Mouse (Mus musculus): Measurements from ENCODE around the gene Hspbp1. TPM values are rescaled to one million over a fixed set of nuclear protein-coding genes. Genes with fewer than 3 reads are reported as not detected.

Gene Hspbp1
- polyA plus RNA-seq, 1 experiment from 2014 or later: 112 TPM

DNA sequence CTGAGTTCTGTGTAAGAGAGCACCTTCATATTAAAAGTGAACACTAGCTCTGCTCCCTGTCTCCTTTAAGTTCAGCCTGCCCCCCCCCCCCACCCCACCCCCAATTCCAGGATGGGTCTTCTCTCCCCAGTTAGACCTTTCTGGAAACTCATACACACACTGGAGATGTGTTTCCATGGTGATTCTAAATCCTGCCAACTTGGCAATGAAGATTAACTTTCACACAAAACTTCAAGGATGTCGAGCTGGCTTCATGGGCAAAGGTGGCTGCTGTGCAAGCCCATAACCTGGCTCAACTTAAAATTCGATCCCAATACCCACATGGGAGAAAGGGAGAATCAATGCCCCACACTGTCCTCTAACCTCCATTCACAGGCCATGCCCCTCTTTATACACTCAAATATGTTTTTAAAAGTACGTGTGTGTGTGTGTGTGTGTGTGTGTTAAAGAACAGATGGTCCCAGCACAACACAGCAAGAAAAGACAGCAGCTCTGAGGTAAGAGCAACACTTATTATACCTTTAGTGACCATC is 24.9 kb downstream of the Hspbp1 start:
- Histone ChIP-seq H3K27me3 (ENCODE audit: control insufficient read depth, insufficient read depth, low read length) (no peaks in the 10 kb centered on the region), H3K4me3 (ENCODE audit: low read depth, low read length) (no peak overlapping the region), H3K4me1 (replicated peaks; ENCODE audit: control insufficient read depth, insufficient read depth, low read length) (peaks cover 8% of the 10 kb centered on the region), H3K36me3 (ENCODE audit: control insufficient read depth, insufficient read depth, low read length) (0 out of 2 replicates have a peak, but pooled peaks cover 4% of the 10 kb centered on the region), H3K4me2 (replicated peaks; ENCODE audit: low read depth, low read length) (peak overlapping the region; percentile 91; the same call in 1 of the 2 replicates), H3K27ac (ENCODE audit: low read depth, low read length) (no peak overlapping the region), H3K9ac (ENCODE audit: low read depth, low read length) (no peak overlapping the region; the same call in 1 of the 2 replicates), H3K9me3 (ENCODE audit: control insufficient read depth, low read length) (no peaks in the 10 kb centered on the region)
- no peak for DNase-seq (ENCODE audit: low spot score)
- 72% methylated on average over 3 of the region's 3 CpGs for WGBS
- ATAC-seq (ENCODE audit: low FRiP score): no peak

DNA sequence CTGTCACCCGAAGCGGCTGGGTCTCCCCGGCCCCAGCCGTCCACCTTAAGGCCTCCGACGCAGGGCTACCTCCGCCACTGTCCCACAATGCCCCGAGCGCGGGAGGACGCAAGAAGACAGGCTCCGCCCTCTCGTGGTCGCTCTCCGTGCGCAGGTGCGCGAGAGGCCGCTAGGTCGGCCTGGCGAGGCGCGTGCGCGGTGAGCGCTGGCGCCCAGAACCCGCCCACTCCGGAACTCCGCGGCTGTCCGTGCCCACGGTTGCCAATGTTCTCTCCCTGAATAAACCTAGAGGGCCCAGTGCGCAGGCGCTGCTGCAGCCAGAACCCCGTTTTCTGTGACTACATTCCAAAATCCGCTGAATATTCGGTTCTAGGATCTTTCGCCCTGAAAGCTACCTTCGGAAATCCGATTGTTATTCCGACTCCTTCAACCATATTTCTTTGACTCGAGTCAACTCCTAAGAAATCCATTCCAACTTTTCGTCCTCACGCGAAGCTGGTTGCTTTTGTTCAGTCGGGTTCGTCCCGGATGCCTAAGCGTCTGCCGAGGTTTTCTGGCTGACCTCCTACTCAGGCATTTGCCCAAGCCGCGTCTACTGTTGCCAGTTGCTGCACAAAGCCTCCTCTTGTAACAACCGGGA is 25.8 kb downstream of the Hspbp1 start, which contains the start of gene Ppp6r1:
TSS of gene Ppp6r1 (minus strand) at position 108 of the 640 bp plus-strand sequence.
- Histone ChIP-seq H3K9ac (ENCODE audit: low read depth, low read length) (peak within 1 kb of the TSS; percentile 89), H3K36me3 (ENCODE audit: control insufficient read depth, insufficient read depth, low read length) (no peaks in the 10 kb centered on the region), H3K27ac (ENCODE audit: low read depth, low read length) (peak within 1 kb of the TSS; percentile 89), H3K9me3 (ENCODE audit: control insufficient read depth, low read length) (no peaks in the 10 kb centered on the region), H3K4me3 (ENCODE audit: low read depth, low read length) (peak within 1 kb of the TSS; percentile 85), H3K27me3 (ENCODE audit: control insufficient read depth, insufficient read depth, low read length) (no peaks in the 10 kb centered on the region), H3K4me2 (replicated peaks; ENCODE audit: low read depth, low read length) (peak within 1 kb of the TSS; percentile 91), H3K4me1 (replicated peaks; ENCODE audit: control insufficient read depth, insufficient read depth, low read length) (peaks cover 8% of the 10 kb centered on the region)
- under 1% methylated on average over 54 of the region's 54 CpGs for WGBS
- peak; percentile 97 for DNase-seq (ENCODE audit: low spot score)
- peak; percentile 98 for ATAC-seq (ENCODE audit: low FRiP score)

DNA sequence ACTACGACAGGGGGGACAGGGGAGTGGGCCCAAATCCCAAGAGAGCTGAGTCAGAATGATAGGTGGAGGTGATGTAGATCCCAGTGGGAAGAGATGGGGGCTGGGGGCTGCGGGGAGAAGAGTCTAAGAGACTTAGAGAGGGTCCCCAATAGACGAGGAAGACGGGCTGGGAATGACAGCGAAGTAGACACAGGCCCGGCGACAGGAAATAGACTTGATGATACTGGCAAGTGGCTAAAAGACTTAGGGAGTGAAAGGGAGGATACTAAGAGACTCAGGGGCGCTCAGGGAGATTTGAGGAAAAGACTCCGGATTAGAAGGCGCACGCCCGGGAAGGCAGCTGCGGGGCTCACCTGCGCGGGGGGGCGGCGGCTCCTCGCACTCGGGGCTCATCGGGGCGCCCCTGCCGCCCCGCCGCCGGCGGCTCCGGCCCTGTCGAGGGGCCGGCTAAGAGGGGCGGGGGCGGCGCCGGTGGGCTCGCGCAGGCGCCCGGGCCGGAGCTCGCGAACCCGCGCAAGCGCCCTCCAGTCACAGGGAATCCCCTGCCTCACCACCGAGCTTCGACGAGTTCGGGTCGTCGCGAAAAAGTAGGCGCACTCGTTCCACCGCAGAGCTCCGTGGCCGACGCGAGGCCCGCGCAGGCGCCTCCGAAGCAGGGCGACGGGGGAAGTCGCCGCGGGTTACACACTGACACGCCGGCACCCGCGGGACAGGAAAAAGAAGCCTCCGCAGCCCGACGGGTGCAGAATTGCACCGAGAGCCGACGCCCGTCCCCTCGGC is 26.6 kb downstream of the Hspbp1 start:
- H3K9ac ChIP-seq (ENCODE audit: low read depth, low read length): peak overlapping the region; percentile 89
- ATAC-seq (ENCODE audit: low FRiP score): peak; percentile 80
- DNase-seq (ENCODE audit: low spot score): no peak

DNA sequence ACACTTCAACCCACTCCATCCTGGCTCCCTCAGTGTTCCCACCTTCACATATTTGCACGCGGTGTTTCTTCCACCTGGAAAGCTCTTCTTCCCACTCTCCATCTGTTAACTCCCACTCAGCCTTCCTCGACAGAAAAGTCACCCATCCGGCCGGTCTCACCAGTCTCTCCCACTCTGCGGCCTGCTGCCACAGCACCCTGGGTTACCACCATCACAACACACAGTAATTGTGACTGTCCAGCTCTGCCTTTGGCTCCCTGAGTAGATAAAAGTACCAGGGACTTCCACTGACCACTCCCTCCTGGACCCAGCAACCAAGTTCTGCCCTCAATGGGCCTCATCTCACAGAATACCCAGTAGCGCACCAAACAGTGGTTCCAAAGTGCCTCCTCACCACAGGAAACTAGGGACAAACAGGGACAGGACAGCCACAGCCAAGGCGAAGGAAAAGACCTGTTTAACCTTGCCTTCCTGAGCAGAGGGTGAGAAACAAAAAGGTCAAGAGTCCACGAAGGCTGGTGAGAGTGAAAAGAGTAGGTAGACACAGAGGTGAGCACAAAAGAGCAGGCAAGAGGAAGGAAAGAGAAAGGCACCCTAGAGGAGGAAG is 27.2 kb downstream of the Hspbp1 start:
- H3K27ac ChIP-seq (ENCODE audit: low read depth, low read length): no peak overlapping the region
- WGBS: 57% methylated on average over 9 of the region's 9 CpGs
- no peak for ATAC-seq (ENCODE audit: low FRiP score)

More for the DNA sequence above, 26.6 kb downstream of the Hspbp1 start:
- H3K4me2 ChIP-seq (replicated peaks; ENCODE audit: low read depth, low read length): peak overlapping the region; percentile 91
- under 1% methylated on average over 56 of the region's 78 CpGs for WGBS
- H3K36me3 ChIP-seq (ENCODE audit: control insufficient read depth, insufficient read depth, low read length): no peaks in the 10 kb centered on the region
- peaks cover 8% of the 10 kb centered on the region for H3K4me1 ChIP-seq (replicated peaks; ENCODE audit: control insufficient read depth, insufficient read depth, low read length)
- no peaks in the 10 kb centered on the region for H3K27me3 ChIP-seq (ENCODE audit: control insufficient read depth, insufficient read depth, low read length)
- peak overlapping the region; percentile 89 for H3K27ac ChIP-seq (ENCODE audit: low read depth, low read length)
- no peaks in the 10 kb centered on the region for H3K9me3 ChIP-seq (ENCODE audit: control insufficient read depth, low read length)
- peak overlapping the region; percentile 85 for H3K4me3 ChIP-seq (ENCODE audit: low read depth, low read length)

DNA sequence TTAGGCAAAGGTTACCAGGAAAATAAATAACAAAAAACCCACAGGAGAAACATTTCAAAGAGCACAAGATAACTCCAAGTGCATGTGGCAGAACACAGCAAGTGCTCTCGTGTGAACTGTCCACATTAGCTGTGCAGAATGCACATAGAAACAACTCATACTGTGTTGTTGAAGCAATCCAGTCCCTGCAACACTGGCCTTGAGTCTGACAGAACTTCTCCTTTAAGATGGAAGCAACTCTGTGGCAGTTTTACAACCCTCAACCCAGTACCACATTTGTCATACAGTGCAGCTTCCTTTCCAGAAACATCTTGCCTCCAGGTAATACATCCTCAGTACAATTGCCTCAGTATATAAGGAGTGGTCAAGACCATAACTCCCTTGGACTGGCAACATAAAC is 28.1 kb downstream of the Hspbp1 start:
- DNase-seq (ENCODE audit: low spot score) (no peak), ATAC-seq (ENCODE audit: low FRiP score) (no peak)
- Histone ChIP-seq H3K4me1 (replicated peaks; ENCODE audit: control insufficient read depth, insufficient read depth, low read length) (peaks cover 8% of the 10 kb centered on the region), H3K4me3 (ENCODE audit: low read depth, low read length) (no peak overlapping the region; the same call in 1 of the 2 replicates), H3K27me3 (ENCODE audit: control insufficient read depth, insufficient read depth, low read length) (no peaks in the 10 kb centered on the region), H3K4me2 (replicated peaks; ENCODE audit: low read depth, low read length) (0 out of 2 replicates have a peak overlapping the region, but pooled peaks have one; percentile 91), H3K36me3 (ENCODE audit: control insufficient read depth, insufficient read depth, low read length) (no peaks in the 10 kb centered on the region), H3K9ac (ENCODE audit: low read depth, low read length) (no peak overlapping the region), H3K27ac (ENCODE audit: low read depth, low read length) (no peak overlapping the region), H3K9me3 (ENCODE audit: control insufficient read depth, low read length) (no peaks in the 10 kb centered on the region)
- 72% methylated on average over 1 of the region's 1 CpGs for WGBS

More for the DNA sequence above, 27.2 kb downstream of the Hspbp1 start:
- Histone ChIP-seq H3K27me3 (ENCODE audit: control insufficient read depth, insufficient read depth, low read length) (no peaks in the 10 kb centered on the region), H3K9ac (ENCODE audit: low read depth, low read length) (peak overlapping the region; percentile 89), H3K36me3 (ENCODE audit: control insufficient read depth, insufficient read depth, low read length) (no peaks in the 10 kb centered on the region), H3K9me3 (ENCODE audit: control insufficient read depth, low read length) (no peaks in the 10 kb centered on the region), H3K4me3 (ENCODE audit: low read depth, low read length) (peak overlapping the region; percentile 85), H3K4me1 (replicated peaks; ENCODE audit: control insufficient read depth, insufficient read depth, low read length) (peaks cover 8% of the 10 kb centered on the region), H3K4me2 (replicated peaks; ENCODE audit: low read depth, low read length) (peak overlapping the region; percentile 91)
- DNase-seq (ENCODE audit: low spot score): no peak

DNA sequence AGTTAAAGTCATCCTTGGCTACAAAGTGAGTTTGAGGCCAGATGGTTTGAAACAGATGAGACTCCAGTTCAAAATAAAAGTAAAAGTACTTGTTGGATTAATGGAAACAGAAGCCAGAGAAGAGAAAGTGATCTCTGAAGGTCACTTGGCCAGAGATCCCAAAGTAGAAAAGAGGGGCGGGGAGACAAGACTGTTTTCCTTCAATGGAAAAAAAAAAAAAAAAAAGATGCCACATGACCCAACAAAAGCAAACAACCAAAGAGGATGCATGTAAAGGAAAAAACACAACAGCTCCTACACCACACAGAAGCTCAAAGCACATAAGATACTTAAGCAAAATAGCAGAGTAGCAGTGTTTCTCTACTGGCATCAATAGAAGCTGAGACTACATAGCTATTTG is 29.0 kb downstream of the Hspbp1 start:
- Histone ChIP-seq H3K27me3 (ENCODE audit: control insufficient read depth, insufficient read depth, low read length) (no peaks in the 10 kb centered on the region), H3K36me3 (ENCODE audit: control insufficient read depth, insufficient read depth, low read length) (no peaks in the 10 kb centered on the region), H3K4me1 (replicated peaks; ENCODE audit: control insufficient read depth, insufficient read depth, low read length) (peaks cover 8% of the 10 kb centered on the region), H3K4me2 (replicated peaks; ENCODE audit: low read depth, low read length) (no peak overlapping the region), H3K27ac (ENCODE audit: low read depth, low read length) (no peak overlapping the region), H3K9me3 (ENCODE audit: control insufficient read depth, low read length) (no peaks in the 10 kb centered on the region), H3K9ac (ENCODE audit: low read depth, low read length) (no peak overlapping the region), H3K4me3 (ENCODE audit: low read depth, low read length) (no peak overlapping the region)
- 95% methylated on average over 1 of the region's 1 CpGs for WGBS
- DNase-seq (ENCODE audit: low spot score): no peak
- no peak for ATAC-seq (ENCODE audit: low FRiP score)

DNA sequence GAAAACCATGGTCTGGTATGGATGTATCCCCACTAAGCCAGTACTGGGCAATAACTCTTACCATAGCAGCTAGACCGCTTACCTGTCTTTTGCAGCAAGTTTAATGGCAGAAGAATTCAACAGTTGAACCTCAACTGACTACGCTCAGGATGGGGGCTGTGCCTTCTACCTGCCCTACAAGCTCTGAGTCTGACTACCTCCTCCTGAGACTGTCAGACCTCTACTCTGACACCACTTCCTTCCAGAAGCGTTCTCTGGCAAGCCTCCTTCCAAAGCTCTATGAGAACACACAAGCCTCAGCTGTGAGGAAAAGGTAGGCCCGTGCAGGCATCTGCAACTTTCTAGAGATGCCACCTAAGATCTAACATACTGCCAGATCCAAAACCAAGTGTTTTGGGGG is 29.5 kb downstream of the Hspbp1 start:
- ATAC-seq (ENCODE audit: low FRiP score) (no peak), DNase-seq (ENCODE audit: low spot score) (no peak)
- Histone ChIP-seq H3K27me3 (ENCODE audit: control insufficient read depth, insufficient read depth, low read length) (no peaks in the 10 kb centered on the region), H3K27ac (ENCODE audit: low read depth, low read length) (no peak overlapping the region), H3K9ac (ENCODE audit: low read depth, low read length) (no peak overlapping the region), H3K36me3 (ENCODE audit: control insufficient read depth, insufficient read depth, low read length) (no peaks in the 10 kb centered on the region), H3K4me2 (replicated peaks; ENCODE audit: low read depth, low read length) (no peak overlapping the region), H3K4me3 (ENCODE audit: low read depth, low read length) (no peak overlapping the region), H3K9me3 (ENCODE audit: control insufficient read depth, low read length) (no peaks in the 10 kb centered on the region), H3K4me1 (replicated peaks; ENCODE audit: control insufficient read depth, insufficient read depth, low read length) (peaks cover 7% of the 10 kb centered on the region)
- WGBS: 89% methylated on average over 4 of the region's 4 CpGs

DNA sequence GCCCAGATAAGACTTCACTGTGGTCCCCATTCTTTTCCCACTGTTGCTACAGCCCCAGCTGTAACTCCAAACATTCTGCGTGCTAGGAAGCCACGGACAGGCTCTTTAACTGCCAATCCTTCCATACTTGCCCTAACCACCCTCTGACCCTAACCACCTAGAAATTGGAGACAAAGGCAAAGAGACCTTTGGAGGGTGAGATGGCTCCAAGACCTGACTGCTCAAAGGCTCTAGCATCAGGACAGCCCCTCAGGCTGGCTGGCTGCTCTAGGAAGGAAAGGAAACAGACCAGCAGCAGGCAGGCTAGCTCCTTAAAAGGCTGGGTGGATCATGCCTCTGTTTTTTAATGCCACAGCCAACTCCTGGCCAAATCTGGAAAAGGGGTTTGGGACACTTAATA is 30.6 kb downstream of the Hspbp1 start:
- H3K27me3 ChIP-seq (ENCODE audit: control insufficient read depth, insufficient read depth, low read length): no peaks in the 10 kb centered on the region
- no peak overlapping the region for H3K4me3 ChIP-seq (ENCODE audit: low read depth, low read length)
- DNase-seq (ENCODE audit: low spot score) (no peak), ATAC-seq (ENCODE audit: low FRiP score) (no peak)
- H3K9ac ChIP-seq (ENCODE audit: low read depth, low read length): 0 out of 2 replicates have a peak overlapping the region, but pooled peaks have one; percentile 20
- H3K9me3 ChIP-seq (ENCODE audit: control insufficient read depth, low read length): no peaks in the 10 kb centered on the region
- WGBS: 81% methylated on average over 2 of the region's 2 CpGs
- H3K4me2 ChIP-seq (replicated peaks; ENCODE audit: low read depth, low read length): no peak overlapping the region
- peaks cover 6% of the 10 kb centered on the region for H3K4me1 ChIP-seq (replicated peaks; ENCODE audit: control insufficient read depth, insufficient read depth, low read length)
- no peak overlapping the region for H3K27ac ChIP-seq (ENCODE audit: low read depth, low read length)
- H3K36me3 ChIP-seq (ENCODE audit: control insufficient read depth, insufficient read depth, low read length): no peaks in the 10 kb centered on the region
